Mouse (Mus musculus): Measurements from ENCODE around the gene Cdk18. TPM values are rescaled to one million over a fixed set of nuclear protein-coding genes. Genes with fewer than 3 reads are reported as not detected.

Gene Cdk18
- total and polyA plus RNA-seq, 2 experiments = 4.7 to 33.2 TPM

GRCm38 (mm10) chr1:132141166-132141565, 1.7 kb upstream of the Cdk18 start:
- H3K36me3 ChIP-seq (ENCODE audit: control insufficient read depth, insufficient read depth, low read length) = no peaks in the 10 kb centered on the region

GRCm38 (mm10) chr1:132140574-132140973, 1.1 kb upstream of the Cdk18 start:
- no peak overlapping the region for H3K9ac ChIP-seq (ENCODE audit: low read depth, low read length)
- no peaks in the 10 kb centered on the region for H3K36me3 ChIP-seq (ENCODE audit: control insufficient read depth, insufficient read depth, low read length)
- H3K4me1 ChIP-seq (ENCODE audit: control insufficient read depth, insufficient read depth, low read length) = peaks cover 27% of the 10 kb centered on the region
- H3K27ac ChIP-seq (replicated peaks; ENCODE audit: insufficient read depth, low read depth, low read length) = no peak overlapping the region
- TF ChIP-seq CTCF (IDR thresholded peaks at IDR 0.05; ENCODE audit: low read depth, low read length) (no peak), POLR2A (IDR thresholded peaks at IDR 0.05; ENCODE audit: extremely low read depth, insufficient read depth, low read length) (no peak)
- peaks cover 28% of the 10 kb centered on the region; the same call in 1 of the 2 replicates for H3K79me2 ChIP-seq (ENCODE audit: control insufficient read depth, insufficient read depth, low read length)
- no peaks in the 10 kb centered on the region for H3K27me3 ChIP-seq (ENCODE audit: control insufficient read depth, insufficient read depth, low read length)
- 70% methylated on average over 4 of the region's 4 CpGs for WGBS
- no peak overlapping the region for H3K4me3 ChIP-seq (ENCODE audit: insufficient read depth, low read depth, low read length)
- no peak for DNase-seq (ENCODE audit: extremely low read depth, low read depth, low spot score)

More at GRCm38 (mm10) chr1:132141166-132141565, 1.7 kb upstream of the Cdk18 start:
- Histone ChIP-seq H3K27ac (replicated peaks; ENCODE audit: insufficient read depth, low read depth, low read length) (no peak overlapping the region), H3K4me1 (ENCODE audit: control insufficient read depth, insufficient read depth, low read length) (peaks cover 27% of the 10 kb centered on the region), H3K9ac (ENCODE audit: low read depth, low read length) (no peak overlapping the region), H3K79me2 (ENCODE audit: control insufficient read depth, insufficient read depth, low read length) (peaks cover 23% of the 10 kb centered on the region; the same call in 1 of the 2 replicates), H3K4me3 (ENCODE audit: insufficient read depth, low read depth, low read length) (no peak overlapping the region), H3K27me3 (ENCODE audit: control insufficient read depth, insufficient read depth, low read length) (no peaks in the 10 kb centered on the region)
- TF ChIP-seq POLR2A (IDR thresholded peaks at IDR 0.05; ENCODE audit: extremely low read depth, insufficient read depth, low read length) (no peak), CTCF (IDR thresholded peaks at IDR 0.05; ENCODE audit: low read depth, low read length) (no peak)
- 95% methylated on average over 2 of the region's 2 CpGs for WGBS
- no peak for DNase-seq (ENCODE audit: extremely low read depth, low read depth, low spot score)

GRCm38 (mm10) chr1:132140171-132140570, 687 bp upstream of the Cdk18 start:
- no peaks in the 10 kb centered on the region for H3K27me3 ChIP-seq (ENCODE audit: control insufficient read depth, insufficient read depth, low read length)
- peak; percentile 30 for DNase-seq (ENCODE audit: extremely low read depth, low read depth, low spot score)
- H3K27ac ChIP-seq (replicated peaks; ENCODE audit: insufficient read depth, low read depth, low read length) = peak overlapping the region; percentile 63
- H3K4me3 ChIP-seq (ENCODE audit: insufficient read depth, low read depth, low read length) = no peak overlapping the region
- H3K4me1 ChIP-seq (ENCODE audit: control insufficient read depth, insufficient read depth, low read length) = peaks cover 27% of the 10 kb centered on the region
- 72% methylated on average over 10 of the region's 10 CpGs for WGBS
- H3K9ac ChIP-seq (ENCODE audit: low read depth, low read length) = no peak overlapping the region
- no peak for TF ChIP-seq POLR2A (IDR thresholded peaks at IDR 0.05; ENCODE audit: extremely low read depth, insufficient read depth, low read length)
- peak; percentile 57 for TF ChIP-seq CTCF (IDR thresholded peaks at IDR 0.05; ENCODE audit: low read depth, low read length)
- H3K36me3 ChIP-seq (ENCODE audit: control insufficient read depth, insufficient read depth, low read length) = no peaks in the 10 kb centered on the region
- H3K79me2 ChIP-seq (ENCODE audit: control insufficient read depth, insufficient read depth, low read length) = peaks cover 32% of the 10 kb centered on the region; the same call in 1 of the 2 replicates

GRCm38 (mm10) chr1:132138576-132139415, 688 bp downstream of the Cdk18 start:
- TF ChIP-seq POLR2A (IDR thresholded peaks at IDR 0.05; ENCODE audit: extremely low read depth, insufficient read depth, low read length) (no peak), CTCF (IDR thresholded peaks at IDR 0.05; ENCODE audit: low read depth, low read length) (no peak)
- DNase-seq (ENCODE audit: extremely low read depth, low read depth, low spot score) = peak; percentile 75

GRCm38 (mm10) chr1:132137935-132138575, 1.4 kb downstream of the Cdk18 start:
- Histone ChIP-seq H3K27ac (replicated peaks; ENCODE audit: insufficient read depth, low read depth, low read length) (peak overlapping the region; percentile 98), H3K4me1 (ENCODE audit: control insufficient read depth, insufficient read depth, low read length) (peaks cover 34% of the 10 kb centered on the region), H3K27me3 (ENCODE audit: control insufficient read depth, insufficient read depth, low read length) (no peaks in the 10 kb centered on the region), H3K79me2 (ENCODE audit: control insufficient read depth, insufficient read depth, low read length) (peaks cover 41% of the 10 kb centered on the region; the same call in 1 of the 2 replicates), H3K9ac (ENCODE audit: low read depth, low read length) (peak overlapping the region; percentile 88), H3K36me3 (ENCODE audit: control insufficient read depth, insufficient read depth, low read length) (no peaks in the 10 kb centered on the region), H3K4me3 (ENCODE audit: insufficient read depth, low read depth, low read length) (peak overlapping the region; percentile 80)
- TF ChIP-seq CTCF (IDR thresholded peaks at IDR 0.05; ENCODE audit: low read depth, low read length) (no peak), POLR2A (IDR thresholded peaks at IDR 0.05; ENCODE audit: extremely low read depth, insufficient read depth, low read length) (no peak)
- DNase-seq (ENCODE audit: extremely low read depth, low read depth, low spot score) = peak; percentile 80
- WGBS = 20% methylated on average over 9 of the region's 9 CpGs

More at GRCm38 (mm10) chr1:132138576-132139415, 688 bp downstream of the Cdk18 start:
- Histone ChIP-seq H3K27ac (replicated peaks; ENCODE audit: insufficient read depth, low read depth, low read length) (peak overlapping the region; percentile 98), H3K4me1 (ENCODE audit: control insufficient read depth, insufficient read depth, low read length) (peaks cover 30% of the 10 kb centered on the region), H3K27me3 (ENCODE audit: control insufficient read depth, insufficient read depth, low read length) (no peaks in the 10 kb centered on the region), H3K79me2 (ENCODE audit: control insufficient read depth, insufficient read depth, low read length) (peaks cover 34% of the 10 kb centered on the region; the same call in 1 of the 2 replicates), H3K4me3 (ENCODE audit: insufficient read depth, low read depth, low read length) (peak overlapping the region; percentile 80), H3K36me3 (ENCODE audit: control insufficient read depth, insufficient read depth, low read length) (no peaks in the 10 kb centered on the region), H3K9ac (ENCODE audit: low read depth, low read length) (peak overlapping the region; percentile 88)
- 3% methylated on average over 35 of the region's 35 CpGs for WGBS

Measured in liver, adult 2 months (tissue).